Mouse (Mus musculus) R1 (cell line): Measurements from ENCODE around the gene Fbxo47.

ENCODE experiments used
- DNase-seq: peaks from one replicate; pipeline ENCODE4 v3.0.0-alpha.2; 2018; ENCODE audit warnings: low read depth, low spot score

Gene Fbxo47

DNA sequence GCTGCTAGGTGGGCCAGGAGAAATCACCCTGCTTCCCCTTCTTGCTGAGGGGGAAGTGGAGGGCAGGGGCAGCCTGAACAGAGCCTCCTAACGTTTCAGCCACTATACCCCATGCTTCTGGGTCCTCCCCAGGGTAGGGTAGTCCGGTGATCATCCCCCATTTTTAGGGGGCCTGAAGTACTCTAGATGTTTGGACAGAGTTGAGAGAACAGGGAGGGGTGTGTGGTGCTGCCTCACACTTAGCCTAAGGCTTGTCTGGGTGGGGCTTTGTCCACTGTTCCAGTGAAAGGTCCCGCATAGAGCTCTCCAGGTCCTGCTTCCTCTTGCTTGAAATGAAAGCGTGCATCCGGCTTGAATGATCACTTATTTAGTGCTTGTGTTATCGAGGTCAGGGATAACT is 53.5 kb downstream of the Fbxo47 start:
- DNase-seq = peak; percentile 36

DNA sequence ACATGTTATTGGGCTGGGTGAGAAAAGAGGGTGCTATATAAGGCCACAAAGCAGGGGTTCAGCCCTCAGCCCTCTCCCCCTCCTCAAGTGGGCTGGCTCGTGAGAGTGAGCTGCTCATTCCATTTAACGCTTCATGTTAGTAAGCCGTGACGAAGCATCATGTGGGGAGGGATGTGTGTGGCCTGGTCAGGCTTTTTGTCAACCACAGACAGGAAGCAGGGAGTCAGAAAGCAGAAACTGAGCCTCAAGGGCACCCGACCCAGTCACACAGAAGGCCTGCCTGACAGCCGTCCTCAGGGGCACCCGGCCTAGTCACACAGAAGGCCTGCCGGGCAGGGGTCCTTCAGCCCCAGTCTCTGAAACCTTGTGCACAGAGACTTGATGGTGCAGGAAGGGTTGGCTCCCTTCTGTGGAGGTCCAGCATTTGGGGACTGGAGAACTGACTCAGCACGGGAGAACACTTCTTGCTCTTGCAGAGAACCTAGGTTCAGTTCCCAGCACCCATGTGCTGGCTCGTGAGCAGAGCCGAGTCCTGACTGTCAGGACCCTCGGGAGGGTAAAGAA is 54.0 kb downstream of the Fbxo47 start:
- DNase-seq = no peak

DNA sequence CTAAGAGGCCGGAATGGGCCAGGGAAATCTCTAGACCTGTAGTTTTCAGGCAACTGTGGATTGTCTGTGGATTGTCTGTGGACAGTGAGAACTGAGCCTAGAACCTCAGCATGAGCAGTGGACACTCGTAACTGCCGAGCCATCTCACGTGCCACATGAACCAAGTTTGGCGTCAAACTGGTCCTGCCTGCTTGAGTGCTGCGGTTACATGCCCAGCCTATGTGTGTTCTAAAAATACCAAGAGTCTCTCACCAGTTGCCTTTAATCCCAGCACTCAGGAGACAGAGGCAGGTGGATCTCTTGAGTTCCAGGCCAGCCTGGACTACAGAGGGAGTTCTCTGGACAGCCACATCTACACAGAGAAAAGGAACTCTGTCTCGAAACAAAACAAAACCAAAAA is 54.6 kb downstream of the Fbxo47 start:
- no peak for DNase-seq

DNA sequence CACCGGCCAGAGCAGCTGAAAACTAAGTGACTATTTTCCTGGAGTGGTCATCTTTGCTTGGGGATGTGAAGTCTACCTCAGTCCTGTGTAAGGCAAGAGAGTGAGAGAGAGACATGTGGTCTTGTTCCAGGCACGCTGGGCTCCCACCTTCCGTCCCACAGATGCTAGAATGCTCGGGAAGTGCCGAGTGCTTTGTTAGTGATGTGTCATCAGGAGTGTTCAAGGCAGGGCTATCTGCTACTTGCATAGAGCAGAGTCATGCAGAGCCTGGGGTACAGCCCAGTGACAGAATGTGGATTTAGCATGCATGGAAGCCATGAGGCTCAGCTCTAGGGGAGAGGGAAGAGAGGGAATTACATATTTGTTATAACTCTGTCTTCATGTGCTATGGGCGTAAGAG is 56.3 kb downstream of the Fbxo47 start:
- peak; percentile 54 for DNase-seq

DNA sequence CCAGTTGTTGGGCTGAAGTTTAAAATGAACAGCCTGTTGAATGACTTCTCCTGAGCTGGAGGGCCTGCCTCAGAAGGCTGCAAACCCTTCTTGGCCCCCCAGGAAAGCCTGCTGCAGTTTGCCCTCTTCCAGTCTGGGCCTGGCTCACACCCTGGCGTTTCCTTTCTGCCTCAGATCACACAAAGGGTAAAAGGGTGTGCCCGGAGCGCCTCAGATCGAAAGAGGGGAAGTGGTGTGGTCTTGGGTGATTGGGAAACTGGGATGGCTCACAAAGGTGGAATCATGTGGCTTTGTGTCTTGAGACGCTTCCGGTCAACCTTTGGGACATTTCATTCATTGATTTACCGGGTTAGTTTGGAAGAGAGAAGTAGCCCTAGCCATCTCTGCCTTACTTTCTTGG is 57.5 kb downstream of the Fbxo47 start:
- DNase-seq = peak; percentile 58

DNA sequence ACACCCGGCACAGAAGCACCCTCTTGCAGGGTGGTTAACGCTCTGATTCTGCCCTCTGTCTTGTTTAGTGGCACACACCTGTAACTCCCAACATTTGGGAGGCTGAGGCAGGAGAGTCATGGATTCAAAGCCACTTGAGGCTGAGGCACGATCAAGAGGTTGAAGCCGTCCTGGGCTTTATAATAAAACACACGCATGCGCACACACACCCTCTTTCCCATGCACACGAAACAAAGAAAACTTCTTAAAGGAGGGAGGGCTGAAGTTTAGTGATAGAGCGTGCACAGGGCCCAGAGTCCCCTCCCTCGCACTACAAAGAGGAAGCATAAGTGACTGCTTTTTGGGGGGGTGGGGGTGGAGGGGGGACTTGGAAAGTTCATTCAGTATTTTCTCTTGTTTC is 58.0 kb downstream of the Fbxo47 start:
- DNase-seq = peak; percentile 63

DNA sequence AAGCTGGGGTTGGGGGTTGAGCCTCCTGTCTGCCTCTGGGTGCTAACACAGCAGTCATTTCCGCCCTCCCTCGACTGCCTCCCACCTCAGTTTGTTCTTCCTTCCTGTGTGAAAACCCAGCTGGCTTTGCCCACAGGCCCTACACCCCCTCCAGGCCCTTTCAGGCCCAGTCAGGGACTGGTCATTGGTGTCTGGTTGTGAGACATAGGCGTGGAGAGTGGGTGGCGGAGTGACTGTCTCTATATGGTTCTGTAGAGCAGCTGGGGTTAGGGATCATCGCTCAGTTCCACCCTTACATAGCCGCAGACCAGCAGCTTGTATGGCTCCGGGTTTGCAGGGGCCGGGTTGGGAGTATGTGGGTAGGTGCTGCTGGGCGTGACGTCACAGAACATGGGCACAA is 58.7 kb downstream of the Fbxo47 start:
- no peak for DNase-seq

DNA sequence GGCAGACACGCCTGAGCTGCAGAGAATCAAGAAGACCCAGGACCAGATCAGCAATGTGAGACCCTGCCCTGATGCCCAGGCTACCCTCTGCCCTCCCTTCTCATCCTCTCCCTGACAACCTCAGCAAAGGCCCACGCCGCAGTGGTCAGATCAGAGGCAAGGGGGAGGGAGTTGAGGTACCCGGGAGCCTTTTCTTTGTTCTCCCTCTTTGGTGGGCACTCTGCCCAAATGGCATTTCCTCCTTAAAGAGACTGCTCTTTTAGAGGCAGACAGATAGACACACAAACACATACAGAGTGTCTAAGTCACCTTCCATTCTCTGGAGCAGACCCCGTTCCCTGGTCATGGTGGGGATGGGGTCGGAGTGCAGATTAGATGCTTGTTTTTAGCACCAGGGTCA is 59.1 kb downstream of the Fbxo47 start:
- no peak for DNase-seq

DNA sequence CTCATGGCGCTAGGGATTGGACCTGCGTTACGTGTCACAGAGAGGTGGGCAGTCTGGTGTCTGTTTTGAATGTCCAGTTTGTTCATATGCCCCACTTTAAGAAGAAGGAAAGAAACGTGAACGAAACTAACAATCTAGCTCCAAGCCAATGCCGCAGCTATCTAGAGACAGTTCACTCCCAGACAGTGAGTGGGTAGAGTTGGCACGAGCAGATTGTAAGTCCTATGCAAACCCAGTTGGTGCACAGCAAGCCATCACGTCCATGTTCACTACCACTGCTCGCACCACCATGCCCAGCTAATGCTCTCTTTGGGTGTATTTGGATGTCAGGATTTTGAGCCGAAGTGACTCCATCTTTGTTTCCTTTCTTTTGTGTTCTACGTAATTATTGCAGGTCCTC is 59.8 kb downstream of the Fbxo47 start:
- no peak for DNase-seq

DNA sequence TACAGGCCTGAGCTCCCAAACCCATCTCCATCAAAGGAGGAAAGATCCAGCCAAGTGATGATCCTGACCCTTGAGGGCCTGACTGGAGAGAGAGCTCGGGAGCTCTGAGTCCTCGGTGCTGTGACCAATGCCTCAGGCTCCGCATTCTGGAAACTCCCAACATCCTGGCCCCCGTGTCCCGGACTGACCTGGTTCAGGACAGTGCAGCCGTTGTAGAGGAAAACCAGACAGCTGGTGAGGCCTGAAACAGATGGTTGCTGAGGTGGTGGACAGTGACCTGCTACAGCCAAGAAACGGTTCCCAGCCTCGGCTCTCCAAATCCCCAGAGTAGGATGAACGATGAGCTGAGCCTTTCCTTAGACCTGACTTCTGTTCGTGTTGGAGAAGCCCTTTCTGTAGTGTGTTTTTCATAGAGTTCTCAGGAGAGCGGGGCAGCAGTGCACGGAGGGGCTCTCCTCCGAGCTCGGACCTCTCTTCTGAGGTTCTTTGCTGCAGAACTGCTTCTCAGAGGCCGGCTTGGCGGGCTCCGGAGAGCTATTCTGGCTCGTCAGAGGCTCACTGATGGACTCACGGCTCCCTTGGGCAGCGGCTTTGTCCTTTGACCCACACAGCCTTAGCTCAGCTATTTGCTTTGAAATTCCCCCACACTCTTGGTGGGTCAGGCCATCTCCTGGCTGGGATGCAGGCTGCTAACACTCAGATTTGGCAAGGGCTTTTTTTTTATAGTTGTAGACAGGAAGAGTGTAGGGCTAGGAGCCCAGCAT is 60.9 kb downstream of the Fbxo47 start:
- no peak for DNase-seq

DNA sequence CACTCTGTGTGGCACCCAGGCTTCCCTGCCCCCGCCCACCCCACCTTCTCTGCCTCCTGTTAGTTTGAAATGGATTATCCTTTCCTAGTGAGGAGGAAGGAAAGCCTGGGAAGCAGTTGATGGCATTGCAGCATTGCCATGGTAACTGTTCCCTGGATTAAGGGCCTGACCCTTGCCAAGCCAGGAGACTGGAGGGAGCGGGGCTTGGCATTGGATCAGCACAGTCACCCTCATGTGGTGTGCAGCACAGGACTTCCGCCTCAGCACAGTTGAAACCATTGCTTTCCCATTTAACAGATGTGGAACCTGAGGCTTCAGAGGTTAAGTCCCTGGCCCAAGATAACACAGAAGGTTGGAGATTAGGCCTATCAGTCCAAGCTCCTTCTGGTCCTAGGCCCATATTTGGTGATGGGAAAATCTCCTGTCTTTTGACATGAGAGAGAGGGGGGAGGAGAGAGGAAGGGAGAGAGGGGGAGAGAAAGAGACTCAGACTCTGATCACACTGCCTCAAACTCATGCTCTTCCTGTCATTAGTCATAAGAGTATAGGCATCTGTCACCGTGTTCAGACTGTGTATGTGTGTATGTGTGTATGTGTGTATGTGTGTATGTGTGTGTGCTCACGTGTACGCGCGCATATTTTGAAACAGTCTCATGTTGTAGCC is 62.4 kb downstream of the Fbxo47 start:
- peak; percentile 27 for DNase-seq

DNA sequence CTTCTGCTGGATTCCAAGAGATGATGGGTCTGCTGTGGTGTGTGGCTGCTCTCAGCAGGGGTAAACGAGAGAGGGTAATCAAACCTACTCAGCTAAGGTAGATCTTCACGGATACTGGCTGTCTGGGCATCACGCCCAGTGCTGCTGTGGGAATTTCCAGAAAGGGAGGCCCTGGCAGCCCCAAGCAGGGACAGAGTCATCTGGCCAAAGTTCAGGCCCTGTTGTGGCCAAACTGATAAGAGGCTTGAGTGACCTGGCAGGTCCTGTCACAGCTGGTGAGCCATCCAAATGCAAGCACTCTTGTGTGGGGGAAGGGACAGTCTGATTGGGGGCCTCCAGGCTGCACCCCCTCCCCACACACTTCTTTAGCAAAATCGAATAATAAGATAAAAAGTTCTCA is 63.1 kb downstream of the Fbxo47 start:
- no peak for DNase-seq

DNA sequence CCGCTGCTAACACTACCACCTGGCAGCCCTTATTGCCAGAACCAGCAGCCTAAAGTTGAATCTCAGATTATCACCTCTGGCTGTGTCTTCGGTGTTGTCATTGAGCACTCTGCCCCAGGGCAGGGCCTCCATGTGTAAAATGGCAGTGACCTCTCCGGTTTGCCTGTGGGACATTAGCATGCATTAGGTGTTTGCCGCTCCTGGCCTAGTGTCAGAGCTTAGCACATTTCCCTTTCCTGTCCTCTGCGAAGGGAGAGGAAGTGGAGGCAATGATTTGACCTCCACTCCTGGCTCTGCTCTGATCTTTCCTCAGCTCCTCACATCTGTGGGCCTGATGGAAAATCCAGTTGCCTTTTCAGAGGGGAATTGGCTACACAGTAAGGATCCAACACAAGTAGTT is 64.0 kb downstream of the Fbxo47 start:
- DNase-seq = no peak

DNA sequence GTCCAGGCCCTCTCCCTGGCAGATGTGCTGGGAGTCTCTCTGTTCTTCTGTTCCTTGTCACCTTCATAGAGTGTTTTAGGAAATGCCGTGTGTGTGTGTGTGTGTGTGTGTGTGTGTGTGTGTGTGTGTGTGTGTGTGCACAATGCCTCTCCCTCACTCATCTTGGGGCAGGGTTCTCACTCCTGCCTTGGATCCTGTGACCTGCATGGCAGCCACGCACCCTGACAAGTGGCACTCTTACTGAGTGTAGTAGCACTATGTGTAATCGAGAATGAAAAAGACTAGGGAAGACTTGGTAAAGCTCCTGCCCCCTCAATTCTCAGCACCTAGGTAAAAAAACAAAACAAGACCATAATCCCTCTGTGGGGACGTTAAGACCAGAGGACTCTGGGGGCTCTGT is 64.9 kb downstream of the Fbxo47 start:
- no peak for DNase-seq

DNA sequence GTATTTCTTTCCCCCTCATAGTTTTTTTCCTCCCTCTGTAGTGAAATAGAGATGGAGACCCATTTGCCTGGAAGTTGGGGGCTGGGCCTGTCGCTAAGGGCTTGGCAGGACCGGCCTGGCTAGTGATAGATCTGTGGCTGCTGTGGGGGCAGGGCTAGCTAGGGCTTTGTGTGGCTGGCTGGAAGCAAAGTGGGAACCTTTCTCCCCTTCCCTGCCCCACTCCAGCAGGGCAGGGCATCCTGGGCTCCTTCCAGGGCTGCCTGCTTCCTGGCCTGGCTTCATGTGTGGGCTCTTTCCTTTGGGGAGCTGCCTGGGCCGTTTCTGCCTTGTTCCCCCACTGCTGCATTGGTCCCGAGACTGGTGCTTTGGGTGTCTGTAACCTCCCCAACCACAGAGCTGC is 65.4 kb downstream of the Fbxo47 start:
- DNase-seq = peak; percentile 50

DNA sequence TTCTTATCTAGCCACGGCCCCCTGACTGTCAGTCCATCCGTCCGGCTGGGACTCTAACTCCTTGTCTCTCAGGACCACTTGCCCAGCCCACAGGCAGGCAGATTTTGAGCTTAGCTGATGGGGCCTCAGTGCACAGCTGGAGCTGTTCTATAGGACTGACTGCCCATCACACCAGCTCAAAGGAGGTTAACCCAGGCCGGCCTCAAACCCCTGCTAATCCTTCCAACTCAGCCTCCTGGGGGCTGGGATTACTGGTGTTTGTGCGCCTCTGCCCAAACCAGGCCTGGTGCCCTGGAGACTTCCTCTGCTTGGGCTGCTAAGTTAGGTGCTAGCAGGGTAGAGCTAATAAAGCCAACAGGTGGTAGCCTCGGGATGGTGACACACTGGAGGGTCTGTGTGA is 66.0 kb downstream of the Fbxo47 start:
- peak; percentile 19 for DNase-seq

DNA sequence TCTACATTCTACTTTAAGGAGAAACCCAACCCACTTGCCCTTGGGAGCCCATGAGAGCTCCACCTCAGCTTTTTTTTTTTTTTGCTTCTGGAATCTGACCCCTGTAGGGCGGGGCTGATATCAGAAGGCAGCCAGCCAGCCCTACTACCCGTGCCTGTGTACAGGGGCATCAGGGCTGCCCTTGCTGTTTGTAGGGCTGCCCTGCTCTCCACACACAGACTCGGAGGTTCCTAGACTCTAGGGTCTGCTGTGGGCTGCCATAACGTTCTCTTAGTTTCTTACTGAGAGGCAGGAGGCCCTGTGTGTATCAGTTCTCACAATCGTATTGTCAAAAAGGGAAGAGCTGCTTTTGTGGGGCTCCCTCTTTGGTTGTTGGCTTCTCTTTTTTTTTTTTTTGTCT is 66.6 kb downstream of the Fbxo47 start:
- peak; percentile 77 for DNase-seq

DNA sequence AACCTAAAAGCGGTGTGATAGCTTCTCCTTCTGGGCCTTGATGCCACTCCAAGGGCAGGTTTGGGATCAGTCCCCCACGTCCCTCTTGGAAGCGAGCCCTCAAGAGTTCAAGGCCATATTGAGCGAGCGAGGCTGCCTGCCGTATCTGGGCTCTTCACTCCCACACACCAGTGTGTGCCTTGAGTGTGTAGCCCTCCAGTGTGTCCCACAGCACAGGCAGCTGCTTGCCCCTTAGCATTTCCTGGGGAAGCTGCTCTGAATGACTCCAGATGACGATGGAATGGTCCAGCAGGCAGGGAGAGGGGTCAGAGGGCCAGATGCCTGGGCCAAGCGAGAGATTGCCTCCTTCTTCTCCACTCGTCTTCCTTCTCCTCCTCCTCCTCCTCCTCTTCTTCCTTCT is 67.0 kb downstream of the Fbxo47 start:
- peak; percentile 47 for DNase-seq

DNA sequence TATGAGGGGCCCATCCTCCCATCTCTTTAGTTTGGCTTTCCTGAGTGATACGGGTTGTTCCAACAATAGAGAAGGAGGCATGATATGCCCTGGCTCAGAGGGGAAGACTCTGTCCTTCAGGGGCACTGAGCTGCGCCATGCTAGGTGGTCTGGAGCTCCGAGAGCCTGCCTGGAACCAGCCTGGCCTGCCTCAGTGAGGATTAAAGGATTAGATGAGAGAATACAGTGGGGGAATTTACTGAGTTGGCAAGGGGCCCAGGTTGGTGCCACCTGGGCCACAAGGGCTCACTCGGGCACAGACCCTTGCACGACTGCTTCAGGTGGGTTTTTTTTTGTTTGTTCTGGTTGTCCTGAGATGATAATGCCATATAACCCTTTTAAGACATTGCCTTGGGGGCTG is 67.8 kb downstream of the Fbxo47 start:
- DNase-seq = no peak

DNA sequence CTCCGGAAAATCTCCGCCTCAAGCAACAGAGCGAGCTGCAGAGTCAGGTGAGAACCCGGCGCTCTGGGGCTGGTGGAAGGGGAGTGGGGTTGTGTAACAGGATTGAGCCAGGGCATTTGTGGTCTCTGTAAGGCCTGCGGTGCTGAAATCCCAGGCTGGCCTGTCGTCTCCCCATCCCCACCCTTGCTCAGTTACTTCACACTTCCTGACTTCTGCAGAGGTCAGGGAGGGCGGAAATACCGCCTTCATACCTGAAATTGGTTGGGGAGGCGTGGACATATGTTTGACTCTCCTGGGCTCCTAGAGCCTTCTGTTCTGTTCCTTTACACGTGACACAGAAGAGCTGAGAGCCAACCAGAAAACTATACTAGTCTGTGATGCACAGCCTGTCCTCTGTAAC is 68.2 kb downstream of the Fbxo47 start:
- DNase-seq = peak; percentile 82

DNA sequence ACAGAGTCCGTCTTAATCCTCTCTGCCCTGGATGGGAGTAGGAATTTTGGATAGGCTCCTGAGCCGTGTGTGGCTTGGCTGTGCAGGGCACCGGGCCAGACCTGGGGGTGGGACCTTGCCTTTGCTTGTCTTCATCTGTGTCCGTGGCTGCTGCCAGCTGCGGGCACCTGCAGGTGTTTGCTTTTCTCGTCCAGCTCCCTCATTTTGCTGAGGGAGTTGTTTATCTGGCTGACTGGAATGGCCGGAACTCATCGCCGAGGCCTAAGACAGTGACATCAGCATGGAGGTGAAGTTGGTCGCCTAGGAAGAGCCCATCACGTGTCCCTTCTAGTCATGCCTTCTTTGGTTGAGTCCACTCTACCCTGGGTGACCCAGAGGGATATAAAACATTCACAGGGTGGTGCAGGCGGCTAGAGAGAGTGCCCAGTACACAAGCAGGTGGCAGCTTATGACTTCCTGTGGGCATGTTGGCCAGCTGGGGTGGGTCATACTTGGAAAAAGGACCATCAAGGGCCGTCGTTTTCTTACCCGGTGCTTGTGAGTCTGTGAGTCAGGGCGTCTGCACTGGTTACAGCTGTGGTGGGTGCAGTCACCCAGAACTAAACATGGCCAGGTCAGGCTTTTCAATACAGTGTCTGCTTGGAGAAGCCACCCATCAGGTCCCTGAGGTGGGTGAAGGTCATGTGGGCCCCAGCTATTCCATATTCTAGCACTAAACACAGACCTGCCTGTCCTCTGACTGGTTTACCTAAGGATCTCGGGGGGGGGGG is 70.0 kb downstream of the Fbxo47 start:
- no peak for DNase-seq

DNA sequence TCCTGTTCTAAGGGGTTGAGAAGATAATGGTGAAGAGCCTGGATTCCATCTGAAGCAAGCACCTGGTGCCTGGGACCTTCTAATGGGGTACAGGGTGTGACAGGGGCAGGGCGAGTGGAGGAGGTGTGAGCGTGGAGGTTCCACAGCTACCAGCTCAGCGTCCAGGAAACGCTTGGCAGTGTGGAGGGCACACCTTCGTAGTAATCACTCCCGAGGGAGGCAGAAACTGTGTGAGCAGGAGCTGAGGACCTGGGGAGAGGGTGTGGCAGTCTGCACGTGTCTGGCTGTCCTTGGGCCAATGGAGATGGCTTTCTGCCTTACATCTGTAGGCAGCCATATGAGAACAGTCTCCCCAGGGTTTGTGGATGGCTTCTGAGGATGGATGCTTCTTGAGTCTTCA is 70.9 kb downstream of the Fbxo47 start:
- peak; percentile 79 for DNase-seq
